Mouse (Mus musculus) heart, embryonic 16.5 days (tissue): ENCODE measurements around the gene Tap1. TPM values are rescaled to one million over a fixed set of nuclear protein-coding genes. Genes with fewer than 3 reads are reported as not detected.

ENCODE experiments used
- ATAC-seq: fragments of 200-750 bp; cut with Nextera tagmentation; replicated peaks from 2 replicates; pipeline ENCODE4 v1.8.0; 2017; ENCODE audit warnings: moderate number of reproducible peaks; ENCODE audit not compliant: insufficient read depth, low FRiP score; ENCODE audit errors: extremely low read depth
- H3K27ac ChIP-seq: fragments of 300-500 bp; sonication (generic); 2 replicates; pipeline ENCODE4 v1.5.1; 2014; ENCODE audit warnings: mild to moderate bottlenecking, low read length, control low read depth, moderate library complexity
- H3K27me3 ChIP-seq: fragments of 300-500 bp; sonication (generic); 2 replicates; pipeline ENCODE4 v1.6.1; 2014; ENCODE audit warnings: low read length, mixed read lengths; ENCODE audit not compliant: control insufficient read depth, insufficient read depth
- H3K36me3 ChIP-seq: fragments of 300-500 bp; sonication (generic); 2 replicates; pipeline ENCODE4 v1.6.1; 2014; ENCODE audit not compliant: control insufficient read depth, insufficient read depth
- H3K4me1 ChIP-seq: fragments of 300-500 bp; sonication (generic); 2 replicates; pipeline ENCODE4 v1.6.1; 2014; ENCODE audit warnings: low read length, mixed read lengths; ENCODE audit not compliant: control insufficient read depth, insufficient read depth
- H3K4me2 ChIP-seq: fragments of 300-500 bp; sonication (generic); 2 replicates; pipeline ENCODE4 v1.6.1; 2014; ENCODE audit warnings: low read depth, mild to moderate bottlenecking, control low read depth, low read length
- H3K4me3 ChIP-seq: fragments of 300-500 bp; sonication (generic); 2 replicates; pipeline ENCODE4 v1.5.1; 2014; ENCODE audit warnings: mild to moderate bottlenecking, control low read depth, low read length
- H3K9ac ChIP-seq: fragments of 300-500 bp; sonication (generic); 2 replicates; pipeline ENCODE4 v1.6.1; 2014; ENCODE audit warnings: low read length, control low read depth
- H3K9me3 ChIP-seq: fragments of 300-500 bp; sonication (generic); replicated peaks from 2 replicates; pipeline ENCODE4 v1.6.1; 2016; ENCODE audit warnings: low read length; ENCODE audit not compliant: control insufficient read depth
- WGBS: fragments of 180-500 bp; shearing (Covaris S2); extraction: QIAGEN DNeasy Blood & Tissue Kit; methylation state at CpG from one replicate; pipeline ENCODE4 v1.1.7; 2014; 5-methylcytosine and 5-hydroxymethylcytosine counted together
- polyA plus RNA-seq: library from polyadenylated mRNA; unstranded; fragments of >200 nt; fragmentation: Nextera tagmentation; extraction: Ambion mirVana; gene quantifications from 2 replicates; pipeline ENCODE4 v1.2.1, GENCODE M21; 2015

Gene Tap1
- polyA plus RNA-seq, 1 experiment from 2014 or later: 11.1 TPM

- Histone ChIP-seq H3K27me3 (no peaks in the 10 kb centered on the region; the same call in 1 of the 2 replicates), H3K27ac (no peak overlapping the region), H3K4me2 (no peak overlapping the region), H3K4me3 (no peak overlapping the region), H3K4me1 (no peaks in the 10 kb centered on the region), H3K9me3 (peaks cover 12% of the 10 kb centered on the region), H3K36me3 (no peaks in the 10 kb centered on the region), H3K9ac (no peak overlapping the region)
- 94% methylated on average over 5 of the region's 5 CpGs for WGBS
- no peak for ATAC-seq
Measured at GRCm38 (mm10) chr17:34172528-34172927, 14.8 kb upstream of the Tap1 start.

- ATAC-seq: no peak
- Histone ChIP-seq H3K36me3 (no peaks in the 10 kb centered on the region), H3K4me1 (no peaks in the 10 kb centered on the region), H3K27ac (no peak overlapping the region), H3K4me2 (no peak overlapping the region), H3K27me3 (no peaks in the 10 kb centered on the region; the same call in 1 of the 2 replicates), H3K9ac (no peak overlapping the region), H3K9me3 (peaks cover 12% of the 10 kb centered on the region), H3K4me3 (no peak overlapping the region)
- WGBS: 48% methylated on average over 1 of the region's 1 CpGs
Measured at GRCm38 (mm10) chr17:34174075-34174474, 13.3 kb upstream of the Tap1 start.

- Histone ChIP-seq H3K27me3 (no peaks in the 10 kb centered on the region; the same call in 1 of the 2 replicates), H3K4me2 (no peak overlapping the region), H3K4me3 (no peak overlapping the region), H3K9ac (no peak overlapping the region), H3K9me3 (peaks cover 12% of the 10 kb centered on the region), H3K27ac (no peak overlapping the region), H3K4me1 (no peaks in the 10 kb centered on the region), H3K36me3 (no peaks in the 10 kb centered on the region)
- ATAC-seq: no peak
- WGBS: 62% methylated on average over 4 of the region's 4 CpGs
Measured at GRCm38 (mm10) chr17:34177179-34177578, 10.2 kb upstream of the Tap1 start.

GRCm38 (mm10) chr17:34179019-34179418, 8.3 kb upstream of the Tap1 start:
- no peaks in the 10 kb centered on the region for H3K4me1 ChIP-seq
- H3K9ac ChIP-seq: no peak overlapping the region
- ATAC-seq: no peak
- H3K4me2 ChIP-seq: no peak overlapping the region
- no peak overlapping the region for H3K4me3 ChIP-seq
- no peaks in the 10 kb centered on the region for H3K36me3 ChIP-seq
- no peak overlapping the region for H3K27ac ChIP-seq
- H3K27me3 ChIP-seq: peaks cover 2% of the 10 kb centered on the region; the same call in 1 of the 2 replicates
- 57% methylated on average over 6 of the region's 6 CpGs for WGBS
- H3K9me3 ChIP-seq: peaks cover 8% of the 10 kb centered on the region

GRCm38 (mm10) chr17:34179913-34180859, 7.2 kb upstream of the Tap1 start:
- Histone ChIP-seq H3K9ac (no peak overlapping the region), H3K36me3 (no peaks in the 10 kb centered on the region), H3K9me3 (peaks cover 8% of the 10 kb centered on the region), H3K4me1 (no peaks in the 10 kb centered on the region), H3K4me3 (no peak overlapping the region), H3K4me2 (no peak overlapping the region), H3K27ac (no peak overlapping the region), H3K27me3 (peaks cover 6% of the 10 kb centered on the region; the same call in 1 of the 2 replicates)
- no peak for ATAC-seq
- WGBS: 60% methylated on average over 13 of the region's 13 CpGs

GRCm38 (mm10) chr17:34183564-34184219, 3.7 kb upstream of the Tap1 start:
- Histone ChIP-seq H3K9me3 (no peaks in the 10 kb centered on the region), H3K4me2 (no peak overlapping the region), H3K36me3 (no peaks in the 10 kb centered on the region), H3K4me1 (peaks cover 7% of the 10 kb centered on the region), H3K9ac (no peak overlapping the region), H3K27me3 (peaks cover 23% of the 10 kb centered on the region), H3K27ac (no peak overlapping the region), H3K4me3 (no peak overlapping the region)
- ATAC-seq: no peak
- 67% methylated on average over 15 of the region's 15 CpGs for WGBS

GRCm38 (mm10) chr17:34185526-34185925, 1.8 kb upstream of the Tap1 start:
- no peak overlapping the region for H3K4me2 ChIP-seq
- H3K4me3 ChIP-seq: no peak overlapping the region
- WGBS: 81% methylated on average over 9 of the region's 9 CpGs
- ATAC-seq: no peak
- H3K27me3 ChIP-seq: peaks cover 31% of the 10 kb centered on the region
- H3K9ac ChIP-seq: no peak overlapping the region
- no peaks in the 10 kb centered on the region for H3K36me3 ChIP-seq
- H3K27ac ChIP-seq: no peak overlapping the region
- peaks cover 7% of the 10 kb centered on the region for H3K4me1 ChIP-seq
- H3K9me3 ChIP-seq: no peaks in the 10 kb centered on the region

- peak overlapping the region; percentile 55; the same call in 1 of the 2 replicates for H3K27ac ChIP-seq
- ATAC-seq: peak; percentile 20
Measured at GRCm38 (mm10) chr17:34186885-34187260, 480 bp upstream of the Tap1 start.

GRCm38 (mm10) chr17:34188010-34188409, 657 bp downstream of the Tap1 start:
- Histone ChIP-seq H3K4me2 (peak overlapping the region; percentile 95), H3K9me3 (no peaks in the 10 kb centered on the region), H3K4me3 (peak overlapping the region; percentile 70), H3K9ac (peak overlapping the region; percentile 80), H3K27me3 (peaks cover 40% of the 10 kb centered on the region), H3K27ac (peak overlapping the region; percentile 75), H3K36me3 (no peaks in the 10 kb centered on the region), H3K4me1 (peaks cover 7% of the 10 kb centered on the region)
- no peak; the same call in 1 of the 2 replicates for ATAC-seq
- WGBS: 1% methylated on average over 20 of the region's 20 CpGs

More at GRCm38 (mm10) chr17:34186885-34187260, 480 bp upstream of the Tap1 start:
- peak overlapping the region; percentile 80 for H3K9ac ChIP-seq
- H3K27me3 ChIP-seq: peaks cover 38% of the 10 kb centered on the region
- peak overlapping the region; percentile 95 for H3K4me2 ChIP-seq
- peak overlapping the region; percentile 70 for H3K4me3 ChIP-seq
- H3K9me3 ChIP-seq: no peaks in the 10 kb centered on the region
- no peaks in the 10 kb centered on the region for H3K36me3 ChIP-seq
- 3% methylated on average over 14 of the region's 14 CpGs for WGBS
- peaks cover 7% of the 10 kb centered on the region for H3K4me1 ChIP-seq
